Mouse (Mus musculus): ENCODE measurements around the gene Cwc27. TPM values are rescaled to one million over a fixed set of nuclear protein-coding genes. Genes with fewer than 3 reads are reported as not detected.
A peak's percentile ranks its signal among the peaks of the same experiment; 100 is the strongest.

Cwc27 gene
- polyA plus RNA-seq, 1 experiment from 2014 or later, result 25.0 TPM

DNA sequence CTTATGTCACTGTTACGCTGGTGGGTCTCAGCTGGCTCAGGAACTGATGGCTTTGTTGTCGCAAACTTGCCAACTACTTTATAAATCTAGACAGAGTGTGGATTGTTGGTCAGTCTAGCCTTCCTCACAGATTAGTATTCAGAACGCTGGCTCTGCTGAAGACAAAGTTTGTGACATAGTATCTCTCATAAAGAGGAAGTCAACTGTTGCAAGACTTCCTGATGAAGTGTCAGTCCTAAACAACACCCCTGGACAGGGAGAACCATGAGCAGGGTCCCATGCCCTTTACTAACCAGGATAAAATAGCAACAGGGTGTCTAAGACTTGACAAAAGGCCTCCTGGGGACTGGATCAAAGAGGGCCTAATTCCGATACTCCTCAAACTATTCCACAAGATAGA is 205.6 kb downstream of the Cwc27 start:
- no peak overlapping the region for H3K9ac ChIP-seq (ENCODE audit: low read length)
- no peaks in the 10 kb centered on the region for H3K36me3 ChIP-seq (ENCODE audit: control insufficient read depth, insufficient read depth, low read length)
- no peaks in the 10 kb centered on the region for H3K27me3 ChIP-seq (ENCODE audit: control insufficient read depth, insufficient read depth, low read depth, low read length)
- peak overlapping the region; percentile 27; the same call in 1 of the 2 replicates for H3K27ac ChIP-seq (ENCODE audit: low read length)
- WGBS, result 85% methylated on average over 4 of the region's 4 CpGs
- H3K9me3 ChIP-seq (ENCODE audit: control insufficient read depth, low read length), result no peaks in the 10 kb centered on the region
- H3K4me1 ChIP-seq (replicated peaks; ENCODE audit: control insufficient read depth, insufficient read depth, low read length), result no peaks in the 10 kb centered on the region
- no peak for ATAC-seq (ENCODE audit: low read depth)
- H3K4me2 ChIP-seq (ENCODE audit: low read depth, low read length), result no peak overlapping the region
- H3K4me3 ChIP-seq (ENCODE audit: low read length), result no peak overlapping the region

DNA sequence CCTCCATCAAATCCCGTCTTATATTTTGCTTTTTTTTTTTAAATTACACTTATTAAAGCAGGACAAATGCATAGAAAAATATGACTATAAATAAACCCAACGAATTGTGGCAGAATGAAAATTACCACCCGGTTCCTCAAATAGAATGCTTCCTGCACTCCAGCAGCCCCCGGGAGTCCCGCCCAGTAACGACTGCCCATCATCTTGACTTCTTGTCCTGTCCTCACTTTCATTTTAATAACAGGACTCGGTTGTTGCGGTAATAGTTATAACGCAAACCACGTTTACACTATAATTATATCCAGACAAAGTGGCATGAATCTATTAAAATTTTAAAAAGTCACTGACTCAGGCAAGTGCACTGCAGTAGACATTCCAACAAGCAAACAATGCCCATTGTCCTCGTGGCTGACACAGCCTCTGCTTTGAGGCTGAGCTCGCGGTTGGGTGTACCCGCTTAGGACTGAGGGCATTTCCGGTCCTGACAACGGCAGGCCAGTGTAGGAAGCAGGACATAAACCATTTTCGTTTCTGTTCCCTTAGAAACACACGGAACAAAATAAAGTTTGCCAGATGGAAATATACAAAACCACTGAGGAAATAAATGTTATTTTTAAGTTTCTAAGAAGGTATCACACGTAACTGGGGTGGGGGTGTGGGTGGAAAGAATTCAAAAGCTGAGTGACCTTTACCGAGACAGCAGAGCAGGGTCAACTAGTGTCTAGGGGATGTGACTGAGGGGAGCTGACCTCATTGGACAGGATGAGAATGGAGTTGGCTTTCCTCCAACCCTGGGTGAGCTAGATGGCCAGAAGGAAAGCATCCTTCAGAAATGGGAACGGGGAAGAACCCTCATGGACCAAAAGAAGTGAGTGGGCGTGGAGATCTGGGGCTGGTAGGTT is 206.5 kb downstream of the Cwc27 start:
- no peaks in the 10 kb centered on the region for H3K27me3 ChIP-seq (ENCODE audit: control insufficient read depth, insufficient read depth, low read depth, low read length)
- no peaks in the 10 kb centered on the region for H3K4me1 ChIP-seq (replicated peaks; ENCODE audit: control insufficient read depth, insufficient read depth, low read length)
- peak overlapping the region; percentile 43 for H3K27ac ChIP-seq (ENCODE audit: low read length)
- WGBS, result 67% methylated on average over 22 of the region's 22 CpGs
- H3K4me2 ChIP-seq (ENCODE audit: low read depth, low read length), result peak overlapping the region; percentile 10; the same call in 1 of the 2 replicates
- H3K9ac ChIP-seq (ENCODE audit: low read length), result no peak overlapping the region
- ATAC-seq (ENCODE audit: low read depth), result peak; percentile 85
- no peak overlapping the region for H3K4me3 ChIP-seq (ENCODE audit: low read length)
- no peaks in the 10 kb centered on the region for H3K9me3 ChIP-seq (ENCODE audit: control insufficient read depth, low read length)
- no peaks in the 10 kb centered on the region for H3K36me3 ChIP-seq (ENCODE audit: control insufficient read depth, insufficient read depth, low read length)

DNA sequence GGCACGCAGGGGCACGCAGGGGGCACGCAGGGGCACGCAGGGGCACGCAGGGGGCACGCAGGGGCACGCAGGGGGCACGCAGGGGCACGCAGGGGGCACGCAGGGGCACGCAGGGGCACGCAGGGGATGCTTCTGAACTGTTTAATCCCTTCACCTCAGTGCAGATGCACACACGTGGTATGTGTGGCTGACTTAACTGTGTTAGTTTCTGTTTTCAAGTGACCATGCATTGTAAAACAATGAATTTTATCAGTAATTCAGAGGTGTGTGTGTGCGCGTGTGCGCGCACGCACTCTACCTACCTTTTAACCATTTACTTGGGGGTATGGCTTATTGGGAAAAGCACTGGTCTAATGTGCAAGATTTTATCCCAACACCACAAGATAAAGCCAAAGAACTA is 208.4 kb downstream of the Cwc27 start:
- no peaks in the 10 kb centered on the region for H3K4me1 ChIP-seq (replicated peaks; ENCODE audit: control insufficient read depth, insufficient read depth, low read length)
- H3K27me3 ChIP-seq (ENCODE audit: control insufficient read depth, insufficient read depth, low read depth, low read length), result no peaks in the 10 kb centered on the region
- no peak for ATAC-seq (ENCODE audit: low read depth)
- no peaks in the 10 kb centered on the region for H3K36me3 ChIP-seq (ENCODE audit: control insufficient read depth, insufficient read depth, low read length)
- H3K27ac ChIP-seq (ENCODE audit: low read length), result no peak overlapping the region
- H3K4me2 ChIP-seq (ENCODE audit: low read depth, low read length), result no peak overlapping the region
- H3K4me3 ChIP-seq (ENCODE audit: low read length), result no peak overlapping the region
- no peaks in the 10 kb centered on the region for H3K9me3 ChIP-seq (ENCODE audit: control insufficient read depth, low read length)
- no peak overlapping the region for H3K9ac ChIP-seq (ENCODE audit: low read length)
- 92% methylated on average over 18 of the region's 18 CpGs for WGBS

GRCm38 (mm10) chr13:104606786-104607580 is 210.0 kb downstream of the Cwc27 start:
- H3K4me2 ChIP-seq (ENCODE audit: low read depth, low read length), result no peak overlapping the region
- no peak overlapping the region for H3K4me3 ChIP-seq (ENCODE audit: low read length)
- H3K4me1 ChIP-seq (replicated peaks; ENCODE audit: control insufficient read depth, insufficient read depth, low read length), result no peaks in the 10 kb centered on the region
- no peak overlapping the region for H3K27ac ChIP-seq (ENCODE audit: low read length)
- no peaks in the 10 kb centered on the region for H3K27me3 ChIP-seq (ENCODE audit: control insufficient read depth, insufficient read depth, low read depth, low read length)
- no peaks in the 10 kb centered on the region for H3K36me3 ChIP-seq (ENCODE audit: control insufficient read depth, insufficient read depth, low read length)
- no peak overlapping the region for H3K9ac ChIP-seq (ENCODE audit: low read length)
- no peaks in the 10 kb centered on the region for H3K9me3 ChIP-seq (ENCODE audit: control insufficient read depth, low read length)
- 58% methylated on average over 14 of the region's 14 CpGs for WGBS
- no peak for ATAC-seq (ENCODE audit: low read depth)

GRCm38 (mm10) chr13:104605111-104605510 is 211.8 kb downstream of the Cwc27 start:
- no peak for ATAC-seq (ENCODE audit: low read depth)
- Histone ChIP-seq H3K9me3 (ENCODE audit: control insufficient read depth, low read length) (no peaks in the 10 kb centered on the region), H3K4me3 (ENCODE audit: low read length) (no peak overlapping the region), H3K36me3 (ENCODE audit: control insufficient read depth, insufficient read depth, low read length) (no peaks in the 10 kb centered on the region), H3K4me2 (ENCODE audit: low read depth, low read length) (no peak overlapping the region), H3K4me1 (replicated peaks; ENCODE audit: control insufficient read depth, insufficient read depth, low read length) (no peaks in the 10 kb centered on the region), H3K27me3 (ENCODE audit: control insufficient read depth, insufficient read depth, low read depth, low read length) (no peaks in the 10 kb centered on the region), H3K27ac (ENCODE audit: low read length) (no peak overlapping the region), H3K9ac (ENCODE audit: low read length) (no peak overlapping the region)
- 51% methylated on average over 2 of the region's 2 CpGs for WGBS

GRCm38 (mm10) chr13:104602197-104602596 is 214.7 kb downstream of the Cwc27 start:
- no peak for ATAC-seq (ENCODE audit: low read depth)
- H3K27me3 ChIP-seq (ENCODE audit: control insufficient read depth, insufficient read depth, low read depth, low read length), result no peaks in the 10 kb centered on the region
- H3K27ac ChIP-seq (ENCODE audit: low read length), result no peak overlapping the region
- no peaks in the 10 kb centered on the region for H3K36me3 ChIP-seq (ENCODE audit: control insufficient read depth, insufficient read depth, low read length)
- H3K4me3 ChIP-seq (ENCODE audit: low read length), result no peak overlapping the region
- no peak overlapping the region for H3K4me2 ChIP-seq (ENCODE audit: low read depth, low read length)
- H3K4me1 ChIP-seq (replicated peaks; ENCODE audit: control insufficient read depth, insufficient read depth, low read length), result no peaks in the 10 kb centered on the region
- no peak overlapping the region for H3K9ac ChIP-seq (ENCODE audit: low read length)
- H3K9me3 ChIP-seq (ENCODE audit: control insufficient read depth, low read length), result no peaks in the 10 kb centered on the region
- 86% methylated on average over 6 of the region's 6 CpGs for WGBS

DNA sequence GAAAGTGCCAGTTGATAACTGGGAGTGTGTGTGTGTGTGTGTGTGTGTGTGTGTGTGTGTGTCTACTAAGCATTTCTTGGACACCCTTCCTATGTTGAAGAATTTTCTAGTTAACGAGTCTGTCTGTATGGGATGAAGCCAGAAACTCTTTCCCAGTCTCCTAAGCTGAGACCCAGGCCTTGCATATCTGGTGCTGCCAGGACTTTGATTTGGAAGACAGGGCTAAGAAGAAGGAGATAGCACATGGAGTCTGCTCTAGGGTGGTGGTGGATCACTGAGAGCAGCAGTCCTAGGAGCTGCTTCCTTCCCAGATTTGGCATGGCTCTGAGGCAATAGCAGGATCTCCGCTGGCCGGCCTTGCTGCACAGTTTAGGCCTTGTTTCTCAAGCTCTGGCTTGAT is 215.2 kb downstream of the Cwc27 start:
- no peak overlapping the region for H3K9ac ChIP-seq (ENCODE audit: low read length)
- no peaks in the 10 kb centered on the region for H3K36me3 ChIP-seq (ENCODE audit: control insufficient read depth, insufficient read depth, low read length)
- H3K4me2 ChIP-seq (ENCODE audit: low read depth, low read length), result no peak overlapping the region
- H3K4me3 ChIP-seq (ENCODE audit: low read length), result no peak overlapping the region
- ATAC-seq (ENCODE audit: low read depth), result no peak
- H3K4me1 ChIP-seq (replicated peaks; ENCODE audit: control insufficient read depth, insufficient read depth, low read length), result no peaks in the 10 kb centered on the region
- H3K9me3 ChIP-seq (ENCODE audit: control insufficient read depth, low read length), result no peaks in the 10 kb centered on the region
- H3K27me3 ChIP-seq (ENCODE audit: control insufficient read depth, insufficient read depth, low read depth, low read length), result no peaks in the 10 kb centered on the region
- H3K27ac ChIP-seq (ENCODE audit: low read length), result no peak overlapping the region
- WGBS, result 81% methylated on average over 3 of the region's 3 CpGs

DNA sequence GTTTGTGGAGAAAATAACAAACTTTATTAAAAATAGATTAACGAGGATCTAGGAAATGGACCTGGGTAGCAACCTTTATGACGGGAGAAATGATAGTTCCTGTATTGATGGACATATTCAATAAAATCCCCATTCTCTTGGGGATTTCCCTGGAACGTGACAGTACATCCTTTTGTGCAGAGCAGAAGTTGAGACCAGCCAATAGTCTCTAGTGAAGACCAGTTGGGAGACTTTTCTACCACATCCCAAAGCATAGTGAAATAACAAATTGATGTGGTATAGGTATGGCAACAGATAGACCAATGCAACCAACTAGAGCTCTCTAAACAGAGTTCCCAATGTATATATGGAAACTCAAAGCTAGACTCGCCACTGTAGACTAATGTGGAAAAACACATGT is 220.7 kb downstream of the Cwc27 start:
- no peaks in the 10 kb centered on the region for H3K27me3 ChIP-seq (ENCODE audit: control insufficient read depth, insufficient read depth, low read depth, low read length)
- no peak overlapping the region for H3K27ac ChIP-seq (ENCODE audit: low read length)
- H3K4me2 ChIP-seq (ENCODE audit: low read depth, low read length), result no peak overlapping the region
- no peaks in the 10 kb centered on the region for H3K4me1 ChIP-seq (replicated peaks; ENCODE audit: control insufficient read depth, insufficient read depth, low read length)
- H3K9me3 ChIP-seq (ENCODE audit: control insufficient read depth, low read length), result no peaks in the 10 kb centered on the region
- no peak for ATAC-seq (ENCODE audit: low read depth)
- H3K36me3 ChIP-seq (ENCODE audit: control insufficient read depth, insufficient read depth, low read length), result no peaks in the 10 kb centered on the region
- H3K4me3 ChIP-seq (ENCODE audit: low read length), result no peak overlapping the region
- WGBS, result 77% methylated on average over 4 of the region's 4 CpGs
- no peak overlapping the region for H3K9ac ChIP-seq (ENCODE audit: low read length)

DNA sequence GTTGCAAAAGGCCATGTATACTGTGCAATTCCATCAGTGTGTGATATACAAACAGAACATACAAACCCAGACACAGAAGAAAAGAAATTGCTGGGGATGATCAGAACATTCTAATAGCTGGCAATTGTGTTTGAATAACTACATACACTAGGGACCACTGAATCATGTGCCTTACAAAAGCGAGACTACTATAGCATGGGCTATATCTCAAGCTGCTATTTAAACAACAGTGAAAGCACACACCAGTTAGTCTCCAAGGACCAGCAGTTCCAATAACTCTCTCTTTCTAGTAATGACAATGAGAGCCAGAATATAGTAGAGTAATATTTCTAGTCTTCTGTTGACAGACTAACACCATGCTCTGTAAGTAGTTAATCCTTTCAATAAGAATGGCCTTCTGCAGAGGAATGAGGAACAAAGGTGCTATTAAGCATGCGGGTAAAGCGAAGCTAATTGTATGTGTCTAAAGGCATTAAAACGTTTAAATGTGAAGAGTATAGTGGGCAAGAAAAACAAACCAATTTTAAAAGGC is 222.1 kb downstream of the Cwc27 start:
- Histone ChIP-seq H3K4me3 (ENCODE audit: low read length) (no peak overlapping the region), H3K4me1 (replicated peaks; ENCODE audit: control insufficient read depth, insufficient read depth, low read length) (peaks cover 6% of the 10 kb centered on the region; the same call in 1 of the 2 replicates), H3K9me3 (ENCODE audit: control insufficient read depth, low read length) (no peaks in the 10 kb centered on the region), H3K9ac (ENCODE audit: low read length) (no peak overlapping the region), H3K4me2 (ENCODE audit: low read depth, low read length) (no peak overlapping the region), H3K36me3 (ENCODE audit: control insufficient read depth, insufficient read depth, low read length) (no peaks in the 10 kb centered on the region), H3K27ac (ENCODE audit: low read length) (no peak overlapping the region), H3K27me3 (ENCODE audit: control insufficient read depth, insufficient read depth, low read depth, low read length) (no peaks in the 10 kb centered on the region)
- no peak for ATAC-seq (ENCODE audit: low read depth)
- WGBS, result 71% methylated on average over 4 of the region's 4 CpGs

All from lung, embryonic 16.5 days (tissue).